Mouse (Mus musculus) liver, postnatal 0 days (tissue): Measurements from ENCODE around the gene Col7a1. TPM values are rescaled to one million over a fixed set of nuclear protein-coding genes. Genes with fewer than 3 reads are reported as not detected.

Experiments
- ATAC-seq: fragments of 200-750 bp; cut with Nextera tagmentation; 2 replicates; pipeline ENCODE4 v1.8.0; 2017; ENCODE audit warnings: mild to moderate bottlenecking, moderate library complexity
- DNase-seq: peaks from one replicate; pipeline ENCODE4 v3.0.0-alpha.2; 2016
- H3K27ac ChIP-seq: fragments of 300-500 bp; sonication (generic); 2 replicates; pipeline ENCODE4 v1.5.1; 2014; ENCODE audit warnings: antibody characterized with exemption, moderate library complexity, mild to moderate bottlenecking, low read depth
- H3K27me3 ChIP-seq: fragments of 300-500 bp; sonication (generic); 2 replicates; pipeline ENCODE4 v1.6.1; 2014; ENCODE audit warnings: low read length, control low read depth, mixed read lengths; ENCODE audit not compliant: insufficient read depth
- H3K36me3 ChIP-seq: fragments of 300-500 bp; sonication (generic); replicated peaks from 2 replicates; pipeline ENCODE4 v1.6.1; 2014; ENCODE audit warnings: mild to moderate bottlenecking, control low read depth, low read length, moderate library complexity, mixed read lengths; ENCODE audit not compliant: insufficient read depth
- H3K4me1 ChIP-seq: fragments of 300-500 bp; sonication (generic); 2 replicates; pipeline ENCODE4 v1.6.1; 2014; ENCODE audit warnings: antibody characterized with exemption, mild to moderate bottlenecking, control low read depth; ENCODE audit not compliant: insufficient read depth
- H3K4me2 ChIP-seq: fragments of 300-500 bp; sonication (generic); 2 replicates; pipeline ENCODE4 v1.6.1; 2014; ENCODE audit warnings: low read depth, mild to moderate bottlenecking, low read length, moderate library complexity, mixed read lengths
- H3K4me3 ChIP-seq: fragments of 300-500 bp; sonication (generic); 2 replicates; pipeline ENCODE4 v1.5.1; 2014; ENCODE audit warnings: low read depth, low read length
- H3K9ac ChIP-seq: fragments of 300-500 bp; sonication (generic); replicated peaks from 2 replicates; pipeline ENCODE4 v1.6.1; 2014; ENCODE audit warnings: mild to moderate bottlenecking, moderate library complexity
- H3K9me3 ChIP-seq: fragments of 300-500 bp; sonication (generic); 2 replicates; pipeline ENCODE4 v1.6.1; 2016; ENCODE audit warnings: mild to moderate bottlenecking, control low read depth, low read length, mixed read lengths
- CTCF ChIP-seq: sonication (generic); IDR thresholded peaks from 2 replicates; pipeline ENCODE4 v1.5.1; 2016; ENCODE audit warnings: antibody characterized with exemption, low read depth
- EP300 ChIP-seq: IDR thresholded peaks from 2 replicates; pipeline ENCODE4 v1.6.1; 2016; ENCODE audit warnings: antibody characterized with exemption, low read depth, mild to moderate bottlenecking
- WGBS: fragments of 180-500 bp; shearing (Covaris S2); extraction: QIAGEN DNeasy Blood & Tissue Kit; methylation state at CpG from one replicate; pipeline ENCODE4 v1.1.7; 2014; ENCODE audit not compliant: insufficient replicate concordance; 5-methylcytosine and 5-hydroxymethylcytosine counted together
- polyA plus RNA-seq: library from polyadenylated mRNA; unstranded; fragments of >200 nt; fragmentation: Nextera tagmentation; extraction: Ambion mirVana; gene quantifications from 2 replicates; pipeline ENCODE4 v1.2.1, GENCODE M21; 2015

Col7a1 gene
- polyA plus RNA-seq, 1 experiment from 2014 or later, result 0.13 TPM

DNA sequence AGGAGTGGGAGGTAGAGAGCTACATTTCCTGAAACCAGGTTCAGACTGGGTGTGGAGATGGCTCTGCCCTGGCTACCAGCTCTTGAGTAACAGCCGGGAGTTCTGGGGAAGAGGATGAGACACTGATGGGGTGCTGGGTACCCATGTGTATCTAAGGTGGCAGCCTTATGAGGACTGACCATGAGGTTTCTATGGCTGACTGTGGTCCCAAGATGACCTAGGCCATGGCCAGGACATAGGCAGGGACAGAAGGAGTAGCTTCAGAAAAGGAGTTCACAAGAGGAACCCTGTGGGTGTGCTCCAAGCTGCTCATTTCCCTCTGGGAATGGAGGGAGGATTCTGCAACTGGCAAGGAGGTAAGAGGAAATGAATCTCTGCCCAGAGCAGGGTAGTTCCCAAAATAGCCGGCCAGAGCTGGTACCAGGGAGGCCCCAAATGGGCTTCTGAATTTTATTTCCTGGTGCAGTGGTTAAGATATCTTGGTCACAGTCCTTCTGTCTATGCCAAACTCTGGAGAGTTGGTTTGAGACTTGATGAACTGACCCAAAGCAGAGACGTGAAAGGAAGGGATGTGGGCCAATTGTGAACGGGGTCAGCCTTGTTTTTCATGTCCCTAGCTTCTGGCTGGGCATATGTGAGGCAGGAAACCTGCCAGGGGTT, 36.5 kb downstream of the Col7a1 start:
- no peak for ATAC-seq
- H3K9ac ChIP-seq, result no peak overlapping the region
- H3K36me3 ChIP-seq, result no peaks in the 10 kb centered on the region
- no peaks in the 10 kb centered on the region for H3K27me3 ChIP-seq
- peaks cover 31% of the 10 kb centered on the region for H3K4me1 ChIP-seq
- 0 out of 2 replicates have a peak overlapping the region, but pooled peaks have one; percentile 6 for H3K27ac ChIP-seq
- DNase-seq, result no peak
- 61% methylated on average over 4 of the region's 4 CpGs for WGBS
- H3K4me2 ChIP-seq, result no peak overlapping the region
- no peaks in the 10 kb centered on the region for H3K9me3 ChIP-seq
- TF ChIP-seq EP300 (no peak), CTCF (no peak)
- H3K4me3 ChIP-seq, result no peak overlapping the region

DNA sequence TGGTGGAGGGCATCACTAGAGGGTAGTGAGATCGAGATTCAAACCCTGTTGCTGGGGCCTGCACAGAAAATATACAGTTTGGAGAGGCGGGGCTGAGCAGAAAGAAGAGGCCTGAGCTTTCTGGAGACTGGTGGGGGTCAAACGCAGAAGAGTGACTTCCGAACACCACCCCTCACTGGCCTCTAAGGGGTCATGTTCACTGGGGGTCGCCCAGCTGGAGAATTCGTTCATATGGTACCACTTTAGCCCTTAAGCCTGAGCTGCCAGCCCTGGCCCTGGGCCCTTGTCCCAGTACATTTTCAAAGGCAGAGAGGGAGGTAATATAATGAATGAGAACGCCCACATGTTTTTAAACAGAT, 37.1 kb downstream of the Col7a1 start:
- Histone ChIP-seq H3K9ac (no peak overlapping the region), H3K4me1 (peaks cover 35% of the 10 kb centered on the region)
- 72% methylated on average over 7 of the region's 7 CpGs for WGBS

DNA sequence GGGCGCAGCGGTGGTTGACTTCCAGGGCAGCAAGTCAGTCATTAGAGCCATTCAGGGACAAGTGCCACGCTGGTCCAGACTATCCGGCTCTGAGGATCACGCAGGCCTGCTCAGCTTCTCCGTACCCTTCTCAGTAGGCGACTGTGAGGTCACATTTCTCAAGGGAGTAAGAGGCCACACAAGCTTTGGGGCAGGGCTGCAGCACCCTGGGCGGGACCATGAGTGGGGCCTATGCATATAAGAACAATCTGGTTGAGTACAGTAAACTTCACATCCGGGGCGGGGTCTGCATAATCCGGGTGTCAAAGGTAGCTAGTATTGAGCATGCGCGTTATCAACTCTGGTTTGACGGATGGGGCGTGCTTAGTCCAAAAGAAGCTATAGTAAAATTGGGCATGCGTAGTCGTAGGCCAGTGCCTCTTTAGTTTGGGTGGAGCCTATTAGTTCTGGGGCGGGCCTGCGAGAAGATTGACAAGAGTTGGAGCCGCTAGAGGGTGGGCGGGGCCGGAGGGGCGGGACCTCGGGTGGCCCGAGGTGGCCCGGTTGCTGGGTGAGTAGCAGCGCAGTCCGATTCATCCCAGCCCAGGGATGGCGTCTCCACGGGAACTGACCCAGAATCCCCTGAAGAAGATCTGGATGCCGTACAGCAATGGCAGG, 38.2 kb downstream of the Col7a1 start, which contains the start of gene Pfkfb4:
Gene Pfkfb4, plus strand, starts transcription at position 351 of the 657 bp plus-strand sequence.
- Histone ChIP-seq H3K4me2 (peak within 1 kb of the TSS; percentile 78), H3K27ac (peak within 1 kb of the TSS; percentile 81), H3K27me3 (no peaks in the 10 kb centered on the region), H3K9me3 (no peaks in the 10 kb centered on the region), H3K36me3 (no peaks in the 10 kb centered on the region), H3K9ac (peak within 1 kb of the TSS; percentile 28), H3K4me3 (peak within 1 kb of the TSS; percentile 49), H3K4me1 (peaks cover 46% of the 10 kb centered on the region)
- TF ChIP-seq EP300 (no peak), CTCF (no peak)
- ATAC-seq, result peak; percentile 96
- DNase-seq, result peak; percentile 96
- WGBS, result 1% methylated on average over 30 of the region's 31 CpGs

More for the DNA sequence above, 37.1 kb downstream of the Col7a1 start:
- no peaks in the 10 kb centered on the region for H3K27me3 ChIP-seq
- ATAC-seq, result no peak
- H3K27ac ChIP-seq, result no peak overlapping the region
- no peak for DNase-seq
- H3K9me3 ChIP-seq, result no peaks in the 10 kb centered on the region
- no peak overlapping the region for H3K4me3 ChIP-seq
- no peaks in the 10 kb centered on the region for H3K36me3 ChIP-seq
- H3K4me2 ChIP-seq, result no peak overlapping the region
- TF ChIP-seq CTCF, result no peak

DNA sequence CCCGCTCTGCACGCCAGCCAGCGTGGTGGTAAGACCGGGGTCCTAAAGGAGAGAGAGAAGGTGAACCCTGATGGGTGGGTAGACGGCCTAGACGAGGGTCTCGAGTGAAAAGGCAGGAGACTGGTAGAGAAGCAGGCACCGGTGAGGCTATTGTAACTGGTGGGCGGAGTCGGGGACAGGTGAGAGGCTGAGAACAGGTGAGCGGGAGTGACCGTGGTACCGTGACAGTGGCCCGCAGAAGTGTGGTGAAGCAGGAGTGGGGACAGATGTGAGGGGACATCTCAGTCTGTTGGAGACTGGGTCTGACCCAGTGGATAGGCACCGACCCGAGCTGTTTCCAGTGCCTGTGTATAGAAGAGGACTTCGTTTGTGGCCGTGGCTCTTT, 38.7 kb downstream of the Col7a1 start:
- peaks cover 48% of the 10 kb centered on the region for H3K4me1 ChIP-seq
- H3K27ac ChIP-seq, result no peak overlapping the region
- H3K9ac ChIP-seq, result peak overlapping the region; percentile 28; the same call in 1 of the 2 replicates
- H3K9me3 ChIP-seq, result no peaks in the 10 kb centered on the region
- TF ChIP-seq EP300, result no peak
- no peak for TF ChIP-seq CTCF
- ATAC-seq (no peak), DNase-seq (no peak)
- 13% methylated on average over 18 of the region's 18 CpGs for WGBS
- H3K36me3 ChIP-seq, result no peaks in the 10 kb centered on the region
- H3K27me3 ChIP-seq, result no peaks in the 10 kb centered on the region
- H3K4me2 ChIP-seq, result peak overlapping the region; percentile 78
- peak overlapping the region; percentile 49 for H3K4me3 ChIP-seq

DNA sequence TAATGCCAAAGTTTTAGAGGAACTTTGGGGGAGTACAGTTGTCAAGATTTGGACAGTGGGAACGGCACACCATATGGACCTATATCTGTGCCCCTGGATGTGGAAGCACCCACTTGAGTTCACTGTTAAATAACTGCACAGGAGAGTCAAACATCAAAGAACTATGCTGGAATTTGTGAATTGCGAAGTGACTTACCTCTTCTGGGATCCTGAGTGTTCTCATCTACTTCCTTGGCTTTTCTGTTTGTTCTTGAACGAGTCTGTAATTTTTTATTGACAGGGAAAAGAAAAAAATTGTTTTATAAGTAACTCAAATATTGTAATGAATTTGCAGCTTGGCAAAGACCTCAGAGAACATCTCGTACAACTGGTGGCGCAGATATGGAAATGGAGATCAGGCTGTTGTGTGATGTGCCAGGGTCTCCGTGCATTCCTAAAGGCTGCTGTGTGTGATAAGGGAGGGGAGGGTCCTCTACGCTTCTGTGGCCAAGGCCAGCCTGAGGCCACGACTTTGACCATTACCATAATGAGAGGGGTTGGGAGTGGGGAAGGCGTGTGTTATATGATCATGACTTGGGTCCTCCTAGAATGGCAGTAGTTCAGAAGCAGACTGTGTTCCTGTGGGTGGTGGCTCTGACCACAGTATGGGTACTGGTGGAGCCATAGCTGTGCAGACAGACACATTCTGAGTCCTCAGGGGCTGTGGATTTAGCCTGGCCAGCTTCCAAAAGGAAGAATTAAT, 39.4 kb downstream of the Col7a1 start:
- TF ChIP-seq EP300 (no peak), CTCF (no peak)
- Histone ChIP-seq H3K9ac (no peak overlapping the region), H3K4me2 (peak overlapping the region; percentile 78), H3K4me3 (peak overlapping the region; percentile 49), H3K9me3 (no peaks in the 10 kb centered on the region), H3K4me1 (peaks cover 48% of the 10 kb centered on the region), H3K27ac (no peak overlapping the region), H3K36me3 (no peaks in the 10 kb centered on the region), H3K27me3 (no peaks in the 10 kb centered on the region)
- no peak for ATAC-seq
- 62% methylated on average over 9 of the region's 9 CpGs for WGBS
- no peak for DNase-seq

DNA sequence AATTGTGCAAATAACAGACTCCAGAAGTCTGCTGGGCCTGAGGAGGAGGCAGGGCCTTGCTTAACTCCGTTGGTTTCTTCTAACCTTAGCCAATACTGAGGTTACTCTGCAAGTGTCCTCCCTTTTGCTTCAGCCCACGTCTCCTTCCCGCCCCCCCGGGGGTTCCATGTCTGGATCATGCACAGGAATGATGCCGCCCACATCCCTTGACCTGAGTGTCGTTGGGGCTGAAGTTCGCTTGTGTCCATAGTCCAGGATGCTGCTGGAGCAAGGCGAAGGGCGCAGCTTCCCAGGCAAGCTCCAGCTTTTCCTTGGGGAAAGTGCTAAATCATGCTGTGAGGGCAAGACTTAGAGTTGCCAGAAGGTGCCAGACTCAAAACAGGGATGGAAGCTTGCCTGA, 43.0 kb downstream of the Col7a1 start:
- Histone ChIP-seq H3K9me3 (no peaks in the 10 kb centered on the region), H3K9ac (no peak overlapping the region), H3K36me3 (no peaks in the 10 kb centered on the region), H3K4me2 (peak overlapping the region; percentile 52), H3K27ac (peak overlapping the region; percentile 71), H3K4me1 (peaks cover 28% of the 10 kb centered on the region), H3K4me3 (no peak overlapping the region), H3K27me3 (no peaks in the 10 kb centered on the region)
- ATAC-seq (no peak), DNase-seq (peak; percentile 31)
- WGBS, result 56% methylated on average over 9 of the region's 9 CpGs
- TF ChIP-seq EP300 (no peak), CTCF (no peak)
